Comparison of ENCODE assay signal across 22 mouse cellular contexts in the genomic region with DNA sequence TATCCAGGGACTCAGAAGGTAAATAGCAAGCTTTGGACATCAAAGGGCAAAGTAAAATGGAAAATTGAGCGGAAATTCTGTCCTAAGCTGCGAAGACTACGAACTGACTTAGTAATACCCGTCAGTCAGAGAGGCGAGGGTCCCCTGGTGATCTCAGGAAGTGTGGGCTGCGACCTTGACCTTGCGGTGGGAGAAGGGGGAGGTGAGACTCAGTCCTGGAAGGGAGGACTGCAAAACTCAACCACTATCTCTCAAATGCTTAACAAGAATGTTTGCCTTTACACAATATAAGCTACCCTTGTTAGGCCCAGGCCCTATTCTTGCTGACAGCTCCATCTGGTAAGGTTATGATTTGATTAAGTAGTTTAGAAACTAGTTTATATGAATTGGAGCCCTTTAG.
A peak's percentile ranks its signal among the peaks of the same experiment; 100 is the strongest.
DNase-seq lines count a peak whose midpoint lies in the region; ATAC-seq lines count a peak whose summit lies in the region.
"Had no signal": no experiment of that assay in that cellular context is flagged by ENCODE, and none has a peak within 500 bp of the region (broad histone marks: within the 10 kb centered on the region; RNA-seq: fewer than 3 reads in every experiment).

No protein-coding gene starts in this region.

- no peaks in the 10 kb centered on the region for H3K4me1 ChIP-seq in midbrain, embryonic 10.5 days
- no peaks in the 10 kb centered on the region for H3K4me1 ChIP-seq in midbrain, embryonic 15.5 days
- no peaks in the 10 kb centered on the region; the same call in 1 of the 2 replicates for H3K4me1 ChIP-seq in embryonic facial prominence, embryonic 11.5 days (ENCODE audit: control insufficient read depth, insufficient read depth, low read length)
- H3K4me1 ChIP-seq: forebrain, embryonic 15.5 days; limb, embryonic 15.5 days; liver, embryonic 15.5 days had no signal

- H3K4me3 ChIP-seq in midbrain, embryonic 10.5 days, result no peak overlapping the region
- no peak overlapping the region for H3K4me3 ChIP-seq in midbrain, embryonic 15.5 days
- no peak overlapping the region for H3K4me3 ChIP-seq in embryonic facial prominence, embryonic 11.5 days (ENCODE audit: low read depth, low read length)
- H3K4me3 ChIP-seq: forebrain, embryonic 15.5 days; limb, embryonic 15.5 days; liver, embryonic 15.5 days had no signal

- no peak for ATAC-seq in midbrain, embryonic 15.5 days (replicated peaks)
- ATAC-seq in embryonic facial prominence, embryonic 11.5 days (replicated peaks; ENCODE audit: insufficient number of reproducible peaks, low FRiP score, low TSS enrichment, low read depth), result no peak
- ATAC-seq: forebrain, embryonic 15.5 days; lung, postnatal 0 days; midbrain, embryonic 16.5 days had no signal

- WGBS in midbrain, embryonic 10.5 days, result 49% methylated on average over 7 of the region's 7 CpGs
- WGBS in midbrain, embryonic 15.5 days, result 57% methylated on average over 7 of the region's 7 CpGs
- WGBS in embryonic facial prominence, embryonic 11.5 days, result 23% methylated on average over 7 of the region's 7 CpGs

- H3K36me3 ChIP-seq in midbrain, embryonic 10.5 days, result no peaks in the 10 kb centered on the region
- no peaks in the 10 kb centered on the region for H3K36me3 ChIP-seq in midbrain, embryonic 15.5 days (replicated peaks)
- no peaks in the 10 kb centered on the region for H3K36me3 ChIP-seq in embryonic facial prominence, embryonic 11.5 days (replicated peaks; ENCODE audit: control insufficient read depth, insufficient read depth, low read depth, low read length)
- H3K36me3 ChIP-seq: forebrain, embryonic 15.5 days; limb, embryonic 15.5 days; liver, embryonic 15.5 days had no signal

- no peak overlapping the region for H3K9ac ChIP-seq in midbrain, embryonic 15.5 days
- no peak overlapping the region for H3K9ac ChIP-seq in embryonic facial prominence, embryonic 11.5 days (replicated peaks; ENCODE audit: low read length)
- H3K9ac ChIP-seq: forebrain, embryonic 15.5 days; limb, embryonic 15.5 days; liver, embryonic 15.5 days had no signal

- H3K27me3 ChIP-seq in midbrain, embryonic 10.5 days (ENCODE audit: low read depth, poor library complexity, severe bottlenecking), result no peaks in the 10 kb centered on the region
- H3K27me3 ChIP-seq in midbrain, embryonic 15.5 days (replicated peaks), result no peaks in the 10 kb centered on the region
- no peaks in the 10 kb centered on the region for H3K27me3 ChIP-seq in embryonic facial prominence, embryonic 11.5 days (ENCODE audit: control insufficient read depth, insufficient read depth, low read length)
- H3K27me3 ChIP-seq: forebrain, embryonic 15.5 days; limb, embryonic 15.5 days; liver, embryonic 15.5 days had no signal

- no peak overlapping the region for H3K4me2 ChIP-seq in midbrain, embryonic 15.5 days
- no peak overlapping the region for H3K4me2 ChIP-seq in embryonic facial prominence, embryonic 11.5 days (ENCODE audit: low read depth, low read length)
- H3K4me2 ChIP-seq: forebrain, embryonic 15.5 days; limb, embryonic 15.5 days; liver, embryonic 15.5 days had no signal

- peak; percentile 22 for DNase-seq in midbrain, embryonic 10.5 days (ENCODE audit: low spot score)
- peak; percentile 60 for DNase-seq in embryo, embryonic 10 days (ENCODE audit: low spot score)
- peak; percentile 23 for DNase-seq in embryonic facial prominence, embryonic 11.5 days (ENCODE audit: low spot score)
- DNase-seq in yolk sac, embryonic 10.5 days (ENCODE audit: low spot score), result peak; percentile 9
- DNase-seq in gastrocnemius, adult 18-20 months (ENCODE audit: low spot score), result no peak
- DNase-seq in kidney, postnatal 4 days, result no peak
- DNase-seq: adrenal gland, postnatal 36 days; cerebellum, adult 18-20 months; cerebellum, postnatal 36 days; heart, adult 11 months; heart, postnatal 36 days; kidney, adult 9 months; kidney, postnatal 36 days; layer of hippocampus, postnatal 36 days; right cerebral cortex, postnatal 25 days; thymus, postnatal 14 days had no signal

- H3K9me3 ChIP-seq in midbrain, embryonic 10.5 days (replicated peaks), result no peaks in the 10 kb centered on the region
- no peaks in the 10 kb centered on the region for H3K9me3 ChIP-seq in midbrain, embryonic 15.5 days
- no peaks in the 10 kb centered on the region for H3K9me3 ChIP-seq in embryonic facial prominence, embryonic 11.5 days (replicated peaks; ENCODE audit: control insufficient read depth, low read length)
- H3K9me3 ChIP-seq: forebrain, embryonic 15.5 days; limb, embryonic 15.5 days; liver, embryonic 15.5 days had no signal

- no peak overlapping the region for H3K27ac ChIP-seq in midbrain, embryonic 10.5 days (replicated peaks)
- H3K27ac ChIP-seq in midbrain, embryonic 15.5 days, result no peak overlapping the region
- no peak overlapping the region for H3K27ac ChIP-seq in embryonic facial prominence, embryonic 11.5 days (replicated peaks; ENCODE audit: low read depth, low read length)
- H3K27ac ChIP-seq: forebrain, embryonic 15.5 days; limb, embryonic 15.5 days; liver, embryonic 15.5 days had no signal

Comparison
In these comparisons a context has a peak if more than half of its experiments do, and no peak if none do; other contexts are left out.
1. DNase-seq: peak in midbrain, embryonic 10.5 days (single experiment), embryo, embryonic 10 days (single experiment), embryonic facial prominence, embryonic 11.5 days (single experiment) and yolk sac, embryonic 10.5 days (single experiment); none in gastrocnemius, adult 18-20 months (single experiment) and kidney, postnatal 4 days (0 of 2).